Mouse (Mus musculus) testis, adult 2 months (tissue): ENCODE measurements at regions not wholly inside any gene's neighbourhood (a gene's known extent, or its start where the extent isn't known, plus 50 kb on each side); places are given as distances from the start of the nearest gene placed in this dataset.

Experiments used
- CTCF ChIP-seq: fragments of 200-500 bp; IDR thresholded peaks from 2 replicates; pipeline ENCODE4 v1.5.1; 2012; ENCODE audit warnings: low read depth, mild to moderate bottlenecking, inconsistent platforms, low read length, moderate library complexity; ENCODE audit not compliant: control insufficient read depth, insufficient read depth, insufficient replicate concordance
- POLR2A ChIP-seq: fragments of 200-500 bp; IDR thresholded peaks from 2 replicates; pipeline ENCODE4 v1.6.1; 2012; ENCODE audit warnings: low read depth, mild to moderate bottlenecking, inconsistent platforms, low read length, moderate library complexity; ENCODE audit not compliant: control insufficient read depth

GRCm38 (mm10) chr9:47467815-47468214, 62.2 kb upstream of the Cadm1 start:
- TF ChIP-seq CTCF = no peak
- no peak for TF ChIP-seq POLR2A
